ENCODE assay signal across 9 mouse cellular contexts in the genomic region with DNA sequence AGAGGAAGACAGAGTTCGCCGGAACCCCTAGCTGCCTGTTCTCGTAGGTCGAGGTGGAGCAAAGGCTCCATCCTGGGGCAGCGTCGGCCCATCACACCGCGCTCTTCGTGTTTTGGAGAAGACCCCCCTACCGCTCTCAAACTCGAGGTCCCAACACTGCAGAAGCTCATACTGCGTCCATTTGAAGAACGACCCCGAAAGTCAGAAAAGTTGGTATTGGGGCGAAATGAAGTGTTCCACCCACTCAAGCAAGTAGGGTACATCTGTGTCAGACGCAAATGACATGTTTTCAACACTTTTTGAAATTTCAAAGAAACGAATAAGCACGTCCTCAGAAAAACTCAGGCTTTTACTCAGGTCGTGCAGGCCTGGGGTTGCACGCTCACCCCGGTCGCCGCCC. TPM values are rescaled to one million over a fixed set of nuclear protein-coding genes. Genes with fewer than 3 reads are reported as not detected.
A peak's percentile ranks its signal among the peaks of the same experiment; 100 is the strongest.
DNase-seq lines count a peak whose midpoint lies in the region; ATAC-seq and TF ChIP-seq lines count a peak whose summit lies in the region.
"Had no signal": no experiment of that assay in that cellular context is flagged by ENCODE, and none has a peak within 500 bp of the region (broad histone marks: within the 10 kb centered on the region; RNA-seq: fewer than 3 reads in every experiment).

No protein-coding gene starts in this region.

- H3K9me3 ChIP-seq in embryonic facial prominence, embryonic 13.5 days = no peaks in the 10 kb centered on the region
- H3K9me3 ChIP-seq in intestine, embryonic 16.5 days (ENCODE audit: control insufficient read depth, low read length) = no peaks in the 10 kb centered on the region
- no peaks in the 10 kb centered on the region for H3K9me3 ChIP-seq in neural tube, embryonic 14.5 days (ENCODE audit: control insufficient read depth, low read length)

- peak overlapping the region; percentile 71 for H3K4me3 ChIP-seq in liver, adult 2 months (ENCODE audit: insufficient read depth, low read depth, low read length)
- peak overlapping the region; percentile 91 for H3K4me3 ChIP-seq in embryonic facial prominence, embryonic 13.5 days
- H3K4me3 ChIP-seq in intestine, embryonic 16.5 days (ENCODE audit: low read length) = peak overlapping the region; percentile 92
- peak overlapping the region; percentile 94 for H3K4me3 ChIP-seq in neural tube, embryonic 14.5 days (ENCODE audit: low read depth, low read length)

- ATAC-seq in embryonic facial prominence, embryonic 13.5 days (ENCODE audit: insufficient number of reproducible peaks, insufficient read depth, low FRiP score, low TSS enrichment, low read depth) = no peak
- no peak for ATAC-seq in intestine, embryonic 16.5 days
- no peak for ATAC-seq in neural tube, embryonic 14.5 days (ENCODE audit: low read depth)

- peak overlapping the region; percentile 98 for H3K4me2 ChIP-seq in embryonic facial prominence, embryonic 13.5 days
- peak overlapping the region; percentile 97 for H3K4me2 ChIP-seq in intestine, embryonic 16.5 days (ENCODE audit: low read depth, low read length)
- peak overlapping the region; percentile 98 for H3K4me2 ChIP-seq in neural tube, embryonic 14.5 days (ENCODE audit: low read depth, low read length)

- H3K27ac ChIP-seq in liver, adult 2 months (replicated peaks; ENCODE audit: insufficient read depth, low read depth, low read length) = peak overlapping the region; percentile 24
- H3K27ac ChIP-seq in embryonic facial prominence, embryonic 13.5 days = peak overlapping the region; percentile 80
- H3K27ac ChIP-seq in intestine, embryonic 16.5 days (ENCODE audit: low read length) = peak overlapping the region; percentile 90
- H3K27ac ChIP-seq in neural tube, embryonic 14.5 days (ENCODE audit: low read depth, low read length) = peak overlapping the region; percentile 71

- no peaks in the 10 kb centered on the region for H3K27me3 ChIP-seq in liver, adult 2 months (ENCODE audit: control insufficient read depth, insufficient read depth, low read length)
- no peaks in the 10 kb centered on the region for H3K27me3 ChIP-seq in embryonic facial prominence, embryonic 13.5 days
- H3K27me3 ChIP-seq in intestine, embryonic 16.5 days (replicated peaks; ENCODE audit: control insufficient read depth, insufficient read depth, low read length) = no peaks in the 10 kb centered on the region
- no peaks in the 10 kb centered on the region for H3K27me3 ChIP-seq in neural tube, embryonic 14.5 days (ENCODE audit: control insufficient read depth, insufficient read depth, low read length)

- no peak for TF ChIP-seq POLR2A in liver, adult 2 months (IDR thresholded peaks at IDR 0.05; ENCODE audit: extremely low read depth, insufficient read depth, low read length)

- WGBS in liver, adult 2 months = under 1% methylated on average over 23 of the region's 23 CpGs
- under 1% methylated on average over 23 of the region's 23 CpGs for WGBS in embryonic facial prominence, embryonic 13.5 days
- WGBS in intestine, embryonic 16.5 days = under 1% methylated on average over 23 of the region's 23 CpGs
- WGBS in neural tube, embryonic 14.5 days = 1% methylated on average over 23 of the region's 23 CpGs

- H3K9ac ChIP-seq in liver, adult 2 months (ENCODE audit: low read depth, low read length) = peak overlapping the region; percentile 39
- peak overlapping the region; percentile 77 for H3K9ac ChIP-seq in embryonic facial prominence, embryonic 13.5 days
- H3K9ac ChIP-seq in intestine, embryonic 16.5 days (ENCODE audit: low read depth, low read length) = peak overlapping the region; percentile 78
- peak overlapping the region; percentile 54 for H3K9ac ChIP-seq in neural tube, embryonic 14.5 days (replicated peaks; ENCODE audit: low read depth, low read length)

- H3K4me1 ChIP-seq in liver, adult 2 months (ENCODE audit: control insufficient read depth, insufficient read depth, low read length) = peaks cover 9% of the 10 kb centered on the region; the same call in 1 of the 2 replicates
- H3K4me1 ChIP-seq in embryonic facial prominence, embryonic 13.5 days = peaks cover 27% of the 10 kb centered on the region
- peaks cover 17% of the 10 kb centered on the region for H3K4me1 ChIP-seq in intestine, embryonic 16.5 days (ENCODE audit: control insufficient read depth, insufficient read depth, low read length)
- peaks cover 9% of the 10 kb centered on the region for H3K4me1 ChIP-seq in neural tube, embryonic 14.5 days (ENCODE audit: control insufficient read depth, insufficient read depth, low read length)

- no peak for DNase-seq in liver, adult 2 months (ENCODE audit: extremely low read depth, low read depth, low spot score)
- DNase-seq in liver = no peak
- no peak for DNase-seq in right cerebral cortex, postnatal 36 days (ENCODE audit: low spot score in 2 of 2)
- DNase-seq in spleen, postnatal 14 days (ENCODE audit: low spot score in 2 of 2) = no peak
- DNase-seq in layer of hippocampus, adult 11-12 months (ENCODE audit: low spot score) = no peak

- no peak for TF ChIP-seq CTCF in liver, adult 2 months (IDR thresholded peaks at IDR 0.05; ENCODE audit: low read depth, low read length)

- peaks cover 10% of the 10 kb centered on the region for H3K36me3 ChIP-seq in liver, adult 2 months (ENCODE audit: control insufficient read depth, insufficient read depth, low read length)
- peaks cover 31% of the 10 kb centered on the region for H3K36me3 ChIP-seq in embryonic facial prominence, embryonic 13.5 days
- peaks cover 12% of the 10 kb centered on the region; the same call in 1 of the 2 replicates for H3K36me3 ChIP-seq in intestine, embryonic 16.5 days (ENCODE audit: control insufficient read depth, insufficient read depth, low read length)
- peaks cover 30% of the 10 kb centered on the region for H3K36me3 ChIP-seq in neural tube, embryonic 14.5 days (ENCODE audit: control insufficient read depth, insufficient read depth, low read length)

- H3K79me2 ChIP-seq in liver, adult 2 months (ENCODE audit: control insufficient read depth, insufficient read depth, low read length) = no peaks in the 10 kb centered on the region

RNA-seq across cellular contexts. Expression of gene Lrrc56, which starts 0.5 kb away (rescaled TPM):
- 1.8 and 2.1 TPM in 2 replicates for total RNA-seq in liver, adult 2 months (2014; rRNA removed)
- polyA plus RNA-seq in liver, adult 2 months (2012; rRNA removed) = 4.4 and 4.8 TPM in 2 replicates
- 11.6 and 13.3 TPM in 2 replicates for polyA plus RNA-seq in embryonic facial prominence, embryonic 13.5 days (2015; fragmentation: Nextera tagmentation; extraction: Ambion mirVana)
- 5.3 and 6.5 TPM in 2 replicates for polyA plus RNA-seq in intestine, embryonic 16.5 days (2015; fragmentation: Nextera tagmentation; extraction: Ambion mirVana)
- 4.4 and 6.7 TPM in 2 replicates for polyA plus RNA-seq in neural tube, embryonic 14.5 days (2014; fragmentation: Nextera tagmentation; extraction: Ambion mirVana)

RNA-seq across cellular contexts. Expression of gene Hras, which starts 0.6 kb away (rescaled TPM):
- total RNA-seq in liver, adult 2 months (2014; rRNA removed) = 37.6 and 53.8 TPM in 2 replicates
- 50.4 and 58.9 TPM in 2 replicates for polyA plus RNA-seq in liver, adult 2 months (2012; rRNA removed)
- polyA plus RNA-seq in embryonic facial prominence, embryonic 13.5 days (2015; fragmentation: Nextera tagmentation; extraction: Ambion mirVana) = 99.8 and 110 TPM in 2 replicates
- 21.9 and 47.0 TPM in 2 replicates for polyA plus RNA-seq in intestine, embryonic 16.5 days (2015; fragmentation: Nextera tagmentation; extraction: Ambion mirVana)
- 152 and 166 TPM in 2 replicates for polyA plus RNA-seq in neural tube, embryonic 14.5 days (2014; fragmentation: Nextera tagmentation; extraction: Ambion mirVana)

RNA-seq across cellular contexts. Expression of gene Lmntd2, which starts 19.5 kb away (rescaled TPM):
- 0.47 and 0.83 TPM in 2 replicates for total RNA-seq in liver, adult 2 months (2014; rRNA removed)
- 1.4 and 2.2 TPM in 2 replicates for polyA plus RNA-seq in liver, adult 2 months (2012; rRNA removed)
- polyA plus RNA-seq in embryonic facial prominence, embryonic 13.5 days (2015; fragmentation: Nextera tagmentation; extraction: Ambion mirVana) = 2.8 and 3.4 TPM in 2 replicates
- polyA plus RNA-seq in intestine, embryonic 16.5 days (2015; fragmentation: Nextera tagmentation; extraction: Ambion mirVana) = 4.0 TPM in 2 replicates
- polyA plus RNA-seq in neural tube, embryonic 14.5 days (2014; fragmentation: Nextera tagmentation; extraction: Ambion mirVana) = 0.21 and 0.45 TPM in 2 replicates
- total RNA-seq: left cerebral cortex, postnatal 36 days had no signal

RNA-seq across cellular contexts. Expression of gene Rassf7, which starts 21.3 kb away (rescaled TPM):
- total RNA-seq in liver, adult 2 months (2014; rRNA removed) = 21.6 and 22.5 TPM in 2 replicates
- polyA plus RNA-seq in liver, adult 2 months (2012; rRNA removed) = 49.1 and 53.3 TPM in 2 replicates
- polyA plus RNA-seq in embryonic facial prominence, embryonic 13.5 days (2015; fragmentation: Nextera tagmentation; extraction: Ambion mirVana) = 32.9 and 40.0 TPM in 2 replicates
- 75.6 and 77.5 TPM in 2 replicates for polyA plus RNA-seq in intestine, embryonic 16.5 days (2015; fragmentation: Nextera tagmentation; extraction: Ambion mirVana)
- 24.8 and 25.3 TPM in 2 replicates for polyA plus RNA-seq in neural tube, embryonic 14.5 days (2014; fragmentation: Nextera tagmentation; extraction: Ambion mirVana)

RNA-seq across cellular contexts. Expression of gene Rnh1, which starts 21.8 kb away (rescaled TPM):
- 106 and 108 TPM in 2 replicates for total RNA-seq in liver, adult 2 months (2014; rRNA removed)
- 134 and 136 TPM in 2 replicates for polyA plus RNA-seq in liver, adult 2 months (2012; rRNA removed)
- polyA plus RNA-seq in embryonic facial prominence, embryonic 13.5 days (2015; fragmentation: Nextera tagmentation; extraction: Ambion mirVana) = 111 and 118 TPM in 2 replicates
- polyA plus RNA-seq in intestine, embryonic 16.5 days (2015; fragmentation: Nextera tagmentation; extraction: Ambion mirVana) = 159 and 160 TPM in 2 replicates
- 45.3 and 54.3 TPM in 2 replicates for polyA plus RNA-seq in neural tube, embryonic 14.5 days (2014; fragmentation: Nextera tagmentation; extraction: Ambion mirVana)

Comparison
In these comparisons a context has a peak if more than half of its experiments do, and no peak if none do; other contexts are left out.
1. H3K27ac ChIP-seq: peak in every context shown above with its lines; median percentile 90 in intestine, embryonic 16.5 days; 80 in embryonic facial prominence, embryonic 13.5 days; 71 in neural tube, embryonic 14.5 days; 24 in liver, adult 2 months.